Comparison of ENCODE assay signal across 10 mouse cellular contexts in genomic region chr13:99099794-99100429, GRCm38 (mm10).
DNase-seq lines count a peak whose midpoint lies in the region; ATAC-seq lines count a peak whose summit lies in the region.
"Had no signal": no experiment of that assay in that cellular context is flagged by ENCODE, and none has a peak within 500 bp of the region (broad histone marks: within the 10 kb centered on the region; RNA-seq: fewer than 3 reads in every experiment).

No protein-coding gene starts in this region.

- H3K4me2 ChIP-seq in forebrain, embryonic 12.5 days: peak overlapping the region; percentile 47
- H3K4me2 ChIP-seq in liver, embryonic 16.5 days (ENCODE audit: low read depth, low read length): peak overlapping the region; percentile 52
- peak overlapping the region; percentile 45 for H3K4me2 ChIP-seq in neural tube, embryonic 15.5 days

- no peaks in the 10 kb centered on the region for H3K9me3 ChIP-seq in forebrain, embryonic 12.5 days
- no peaks in the 10 kb centered on the region for H3K9me3 ChIP-seq in liver, embryonic 16.5 days (replicated peaks; ENCODE audit: control insufficient read depth, low read length)
- H3K9me3 ChIP-seq in neural tube, embryonic 15.5 days (replicated peaks): no peaks in the 10 kb centered on the region
- H3K9me3 ChIP-seq: G1E; limb, embryonic 12.5 days had no signal

- peak; percentile 37 for ATAC-seq in forebrain, embryonic 12.5 days (ENCODE audit: low FRiP score)
- ATAC-seq in liver, embryonic 16.5 days (ENCODE audit: low read depth): no peak
- ATAC-seq in neural tube, embryonic 15.5 days (ENCODE audit: low FRiP score): peak; percentile 66

- DNase-seq in layer of hippocampus, postnatal 10 days (ENCODE audit: low spot score in 2 of 2): peak; percentile 38 to 48
- DNase-seq in layer of hippocampus, postnatal 25 days (ENCODE audit: extremely low spot score in 1 of 2, low spot score in 1 of 2): no peak
- no peak for DNase-seq in thymus, postnatal 4 days
- DNase-seq in lung, postnatal 25 days (ENCODE audit: low spot score): no peak
- DNase-seq in spleen, postnatal 10 days (ENCODE audit: low spot score in 2 of 2): no peak

- no peak overlapping the region for H3K4me3 ChIP-seq in forebrain, embryonic 12.5 days (replicated peaks)
- H3K4me3 ChIP-seq in liver, embryonic 16.5 days (ENCODE audit: low read depth, low read length): peak overlapping the region; percentile 43; the same call in 1 of the 2 replicates
- no peak overlapping the region; the same call in 1 of the 2 replicates for H3K4me3 ChIP-seq in neural tube, embryonic 15.5 days (replicated peaks)
- H3K4me3 ChIP-seq: limb, embryonic 12.5 days had no signal

- H3K36me3 ChIP-seq in forebrain, embryonic 12.5 days (replicated peaks): no peaks in the 10 kb centered on the region
- no peaks in the 10 kb centered on the region for H3K36me3 ChIP-seq in liver, embryonic 16.5 days (ENCODE audit: control insufficient read depth, insufficient read depth)
- H3K36me3 ChIP-seq in neural tube, embryonic 15.5 days: no peaks in the 10 kb centered on the region
- H3K36me3 ChIP-seq: G1E; limb, embryonic 12.5 days had no signal

- H3K27ac ChIP-seq in forebrain, embryonic 12.5 days: peak overlapping the region; percentile 86
- 0 out of 2 replicates have a peak overlapping the region, but pooled peaks have one; percentile 34 for H3K27ac ChIP-seq in liver, embryonic 16.5 days (ENCODE audit: low read length)
- H3K27ac ChIP-seq in neural tube, embryonic 15.5 days (replicated peaks): peak overlapping the region; percentile 74
- H3K27ac ChIP-seq: limb, embryonic 12.5 days had no signal

- 43% methylated on average over 6 of the region's 6 CpGs for WGBS in forebrain, embryonic 12.5 days
- 37% methylated on average over 6 of the region's 6 CpGs for WGBS in liver, embryonic 16.5 days (ENCODE audit: insufficient replicate concordance)
- WGBS in neural tube, embryonic 15.5 days: 22% methylated on average over 6 of the region's 6 CpGs

- H3K27me3 ChIP-seq in forebrain, embryonic 12.5 days: no peaks in the 10 kb centered on the region
- no peaks in the 10 kb centered on the region for H3K27me3 ChIP-seq in liver, embryonic 16.5 days (ENCODE audit: control insufficient read depth, insufficient read depth, low read depth, low read length)
- H3K27me3 ChIP-seq in neural tube, embryonic 15.5 days (replicated peaks): no peaks in the 10 kb centered on the region
- H3K27me3 ChIP-seq: limb, embryonic 12.5 days had no signal

- H3K4me1 ChIP-seq in forebrain, embryonic 12.5 days: peaks cover 22% of the 10 kb centered on the region
- H3K4me1 ChIP-seq in liver, embryonic 16.5 days (ENCODE audit: control insufficient read depth, low read depth, low read length): peaks cover 24% of the 10 kb centered on the region
- H3K4me1 ChIP-seq in neural tube, embryonic 15.5 days: peaks cover 19% of the 10 kb centered on the region

- H3K9ac ChIP-seq in forebrain, embryonic 12.5 days: no peak overlapping the region
- 0 out of 2 replicates have a peak overlapping the region, but pooled peaks have one; percentile 1 for H3K9ac ChIP-seq in liver, embryonic 16.5 days (ENCODE audit: low read depth, low read length)
- H3K9ac ChIP-seq in neural tube, embryonic 15.5 days (replicated peaks): no peak overlapping the region
- H3K9ac ChIP-seq: limb, embryonic 12.5 days had no signal

Comparison
In these comparisons a context has a peak if more than half of its experiments do, and no peak if none do; other contexts are left out.
1. DNase-seq: peak in layer of hippocampus, postnatal 10 days (2 of 2); none in layer of hippocampus, postnatal 25 days (0 of 2), thymus, postnatal 4 days (single experiment), lung, postnatal 25 days (single experiment) and spleen, postnatal 10 days (0 of 2).
2. H3K27ac ChIP-seq: peak in every context shown above with its lines; median percentile 86 in forebrain, embryonic 12.5 days; 74 in neural tube, embryonic 15.5 days; 34 in liver, embryonic 16.5 days.
3. Peak in every context shown above with its lines, with median percentiles within 50 percentile points of each other: H3K4me2 ChIP-seq.